Mouse (Mus musculus) embryonic stem cell, embryonic (primary cell): ENCODE data around the gene Trabd2b.

Experiments used
- CTCF ChIA-PET, 4 experiments: fragments of 300-600 bp in 2 of 4; fragments of 350-600 bp in 2 of 4; sonication (Branson Sonifier 250); formaldehyde crosslinking; loops; one replicate each; lab custom pipeline; 2022; ENCODE audit warnings: inconsistent platforms in 2 of 4; lab: Charles Lee
- POLR2A ChIA-PET, 4 experiments: fragments of 300-600 bp in 2 of 4; fragments of 350-600 bp in 2 of 4; sonication (Branson Sonifier 250); formaldehyde crosslinking; loops; one replicate each; lab custom pipeline; 2022; ENCODE audit warnings: antibody characterized with exemption in 4 of 4, inconsistent platforms in 1 of 4; lab: Charles Lee

Trabd2b gene

GRCm38 (mm10) chr4:114472143-114472542, 65.6 kb downstream of the Trabd2b start:
- ChIA-PET CTCF (interaction anchor here in 1 of 4 experiments (1.0 kb wide), 1 partner anchor 216 kb away, joined by 3 read pairs; no protein-coding TSS in a partner anchor), POLR2A (no interaction called here)

GRCm38 (mm10) chr4:114476316-114476715, 69.8 kb downstream of the Trabd2b start:
- CTCF ChIA-PET, result no interaction called here
- POLR2A ChIA-PET, result no interaction called here

GRCm38 (mm10) chr4:114477082-114477771, 70.7 kb downstream of the Trabd2b start:
- CTCF ChIA-PET, result no interaction called here
- POLR2A ChIA-PET, result no interaction called here

GRCm38 (mm10) chr4:114481518-114481917, 75.0 kb downstream of the Trabd2b start:
- ChIA-PET POLR2A (no interaction called here), CTCF (no interaction called here)

- ChIA-PET POLR2A (no interaction called here), CTCF (no interaction called here)
These were observed 77.6 kb downstream of the Trabd2b start for GRCm38 (mm10) chr4:114484173-114484572.

GRCm38 (mm10) chr4:114485996-114486395, 79.5 kb downstream of the Trabd2b start:
- ChIA-PET CTCF (no interaction called here), POLR2A (no interaction called here)

- ChIA-PET POLR2A (no interaction called here), CTCF (no interaction called here)
These were observed 80.5 kb downstream of the Trabd2b start for GRCm38 (mm10) chr4:114486885-114487531.

GRCm38 (mm10) chr4:114487701-114488100, 81.2 kb downstream of the Trabd2b start:
- ChIA-PET CTCF (no interaction called here), POLR2A (no interaction called here)

- ChIA-PET POLR2A (no interaction called here), CTCF (no interaction called here)
These were observed 85.6 kb downstream of the Trabd2b start for GRCm38 (mm10) chr4:114492157-114492556.

- CTCF ChIA-PET, result no interaction called here
- POLR2A ChIA-PET, result no interaction called here
These were observed 87.5 kb downstream of the Trabd2b start for GRCm38 (mm10) chr4:114494035-114494434.

GRCm38 (mm10) chr4:114495688-114496426, 89.3 kb downstream of the Trabd2b start:
- CTCF ChIA-PET, result interaction anchor here in 2 of 4 experiments (0.8 to 0.9 kb wide), 2 partner anchors 140 to 312 kb away, joined by 3 to 5 read pairs; no protein-coding TSS in a partner anchor
- POLR2A ChIA-PET, result no interaction called here

GRCm38 (mm10) chr4:114499650-114500049, 93.1 kb downstream of the Trabd2b start:
- CTCF ChIA-PET, result no interaction called here
- POLR2A ChIA-PET, result no interaction called here

- ChIA-PET CTCF (no interaction called here), POLR2A (no interaction called here)
These were observed 93.8 kb downstream of the Trabd2b start for GRCm38 (mm10) chr4:114500317-114500716.

- CTCF ChIA-PET, result no interaction called here
- POLR2A ChIA-PET, result no interaction called here
These were observed 94.5 kb downstream of the Trabd2b start for GRCm38 (mm10) chr4:114501048-114501447.

- POLR2A ChIA-PET, result no interaction called here
- CTCF ChIA-PET, result no interaction called here
These were observed 95.1 kb downstream of the Trabd2b start for GRCm38 (mm10) chr4:114501611-114502010.

GRCm38 (mm10) chr4:114504227-114505041, 97.9 kb downstream of the Trabd2b start:
- ChIA-PET POLR2A (no interaction called here), CTCF (no interaction called here)

- ChIA-PET POLR2A (interaction anchor here in 1 of 4 experiments (0.6 kb wide), 1 partner anchor 153 kb away, joined by 3 read pairs; no protein-coding TSS in a partner anchor), CTCF (no interaction called here)
These were observed 103.1 kb downstream of the Trabd2b start for GRCm38 (mm10) chr4:114509601-114510000.

GRCm38 (mm10) chr4:114511649-114512048, 105.1 kb downstream of the Trabd2b start:
- ChIA-PET CTCF (interaction anchor here in 2 of 4 experiments (0.5 to 0.8 kb wide), 2 partner anchors 116 to 1472 kb away, joined by 3 read pairs; no protein-coding TSS in a partner anchor), POLR2A (interaction anchor here in 2 of 4 experiments (0.7 to 1.1 kb wide), 2 partner anchors 68 to 98 kb away, joined by 3 to 6 read pairs; no protein-coding TSS in a partner anchor)

GRCm38 (mm10) chr4:114513149-114513548, 106.6 kb downstream of the Trabd2b start:
- POLR2A ChIA-PET, result no interaction called here

More at GRCm38 (mm10) chr4:114513149-114513548, 106.6 kb downstream of the Trabd2b start:
- CTCF ChIA-PET, result no interaction called here
